Mouse (Mus musculus): ENCODE data around the gene Pcx. TPM values are rescaled to one million over a fixed set of nuclear protein-coding genes. Genes with fewer than 3 reads are reported as not detected.

Pcx gene
- polyA plus RNA-seq, 1 experiment from 2014 or later, result 11.8 TPM

- no peaks in the 10 kb centered on the region for H3K27me3 ChIP-seq (replicated peaks)
- no peak overlapping the region for H3K4me3 ChIP-seq (replicated peaks)
- H3K36me3 ChIP-seq, result no peaks in the 10 kb centered on the region
- no peak overlapping the region for H3K27ac ChIP-seq
- ATAC-seq, result no peak
- no peaks in the 10 kb centered on the region for H3K4me1 ChIP-seq (replicated peaks)
- H3K4me2 ChIP-seq (replicated peaks), result no peak overlapping the region
- no peaks in the 10 kb centered on the region for H3K9me3 ChIP-seq
- 70% methylated on average over 2 of the region's 2 CpGs for WGBS
- no peak overlapping the region for H3K9ac ChIP-seq
These were observed 49.3 kb downstream of the Pcx start for GRCm38 (mm10) chr19:4559588-4559987.

DNA sequence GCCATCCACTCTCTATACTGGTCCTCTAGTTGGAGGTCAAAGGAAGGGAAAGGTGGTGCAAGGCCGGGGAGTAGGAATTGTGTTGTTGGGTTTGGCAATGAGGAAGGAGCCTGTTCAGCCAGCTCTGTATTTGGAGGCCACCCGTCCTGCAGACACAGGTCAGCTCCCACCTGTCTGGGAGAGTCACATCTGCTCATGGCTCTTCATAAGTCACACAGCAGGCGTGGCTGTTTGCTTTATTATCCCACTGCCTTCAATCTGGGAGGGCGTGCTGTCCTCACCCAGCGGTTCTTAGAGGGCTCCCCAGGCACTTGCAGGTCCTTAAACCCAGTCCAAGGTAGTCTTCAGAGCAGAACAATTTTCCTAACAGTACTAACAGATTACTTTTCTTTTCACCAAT is 49.9 kb downstream of the Pcx start:
- Histone ChIP-seq H3K4me1 (replicated peaks) (no peaks in the 10 kb centered on the region), H3K4me2 (replicated peaks) (no peak overlapping the region), H3K27me3 (replicated peaks) (no peaks in the 10 kb centered on the region), H3K9ac (no peak overlapping the region), H3K36me3 (no peaks in the 10 kb centered on the region), H3K27ac (no peak overlapping the region), H3K9me3 (no peaks in the 10 kb centered on the region), H3K4me3 (replicated peaks) (no peak overlapping the region)
- no peak for ATAC-seq
- 58% methylated on average over 5 of the region's 5 CpGs for WGBS

- WGBS, result 89% methylated on average over 5 of the region's 5 CpGs
- Histone ChIP-seq H3K4me2 (replicated peaks) (no peak overlapping the region), H3K9ac (no peak overlapping the region), H3K27me3 (replicated peaks) (no peaks in the 10 kb centered on the region), H3K4me3 (replicated peaks) (no peak overlapping the region), H3K9me3 (no peaks in the 10 kb centered on the region), H3K36me3 (no peaks in the 10 kb centered on the region), H3K4me1 (replicated peaks) (no peaks in the 10 kb centered on the region), H3K27ac (no peak overlapping the region)
- ATAC-seq, result no peak
These were observed 55.4 kb downstream of the Pcx start for GRCm38 (mm10) chr19:4565678-4566077.

GRCm38 (mm10) chr19:4566880-4567279 is 56.6 kb downstream of the Pcx start:
- H3K27me3 ChIP-seq (replicated peaks), result no peaks in the 10 kb centered on the region
- no peak overlapping the region for H3K4me3 ChIP-seq (replicated peaks)
- no peak overlapping the region for H3K4me2 ChIP-seq (replicated peaks)
- ATAC-seq, result no peak
- H3K27ac ChIP-seq, result no peak overlapping the region
- no peaks in the 10 kb centered on the region for H3K9me3 ChIP-seq
- no peaks in the 10 kb centered on the region for H3K4me1 ChIP-seq (replicated peaks)
- no peak overlapping the region for H3K9ac ChIP-seq
- H3K36me3 ChIP-seq, result no peaks in the 10 kb centered on the region
- WGBS, result 78% methylated on average over 2 of the region's 2 CpGs

DNA sequence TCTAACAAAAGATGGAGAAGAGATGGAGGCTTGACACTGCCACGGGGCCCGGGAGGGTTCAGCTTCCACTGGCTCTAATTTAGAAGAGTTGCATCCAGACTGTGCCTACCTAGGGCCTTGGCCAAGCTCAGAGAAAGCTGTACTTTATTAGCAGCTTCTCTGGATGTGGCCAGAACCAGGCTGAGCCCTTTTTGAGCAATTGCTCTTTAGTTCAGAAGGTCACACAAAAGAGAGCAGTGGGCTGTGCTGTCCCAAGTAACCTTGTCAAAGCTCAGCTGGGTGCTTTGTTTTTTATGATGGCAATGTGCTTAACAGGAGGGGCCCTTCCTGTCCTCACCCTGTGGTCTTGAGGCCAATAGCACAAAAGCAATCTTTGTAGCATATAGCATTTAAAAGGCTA is 57.4 kb downstream of the Pcx start:
- Histone ChIP-seq H3K27me3 (replicated peaks) (no peaks in the 10 kb centered on the region), H3K4me2 (replicated peaks) (no peak overlapping the region), H3K4me3 (replicated peaks) (no peak overlapping the region), H3K4me1 (replicated peaks) (no peaks in the 10 kb centered on the region), H3K36me3 (no peaks in the 10 kb centered on the region), H3K9me3 (no peaks in the 10 kb centered on the region), H3K9ac (no peak overlapping the region), H3K27ac (no peak overlapping the region)
- ATAC-seq, result no peak
- 74% methylated on average over 2 of the region's 2 CpGs for WGBS

DNA sequence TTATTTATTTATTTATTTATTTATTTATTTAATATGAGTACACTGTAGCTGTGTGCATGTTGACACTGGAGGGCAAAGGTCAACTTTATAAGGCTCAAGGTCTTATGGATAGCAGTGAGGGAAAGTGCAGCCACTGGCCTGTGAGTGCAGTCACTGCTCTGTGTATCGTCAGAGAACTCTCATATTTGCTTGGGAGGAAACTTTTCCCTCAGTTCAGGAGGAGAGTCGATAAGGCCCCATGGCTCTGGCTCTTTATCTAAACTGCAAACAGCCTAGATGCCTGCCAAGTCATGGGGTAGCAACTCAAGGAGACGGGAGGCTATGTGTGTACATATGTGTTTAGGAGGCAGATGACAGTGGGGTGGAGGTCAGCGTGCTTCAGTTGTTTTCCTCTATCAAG is 58.6 kb downstream of the Pcx start:
- no peak overlapping the region for H3K9ac ChIP-seq
- no peaks in the 10 kb centered on the region for H3K9me3 ChIP-seq
- H3K4me3 ChIP-seq (replicated peaks), result no peak overlapping the region
- no peaks in the 10 kb centered on the region for H3K27me3 ChIP-seq (replicated peaks)
- H3K36me3 ChIP-seq, result no peaks in the 10 kb centered on the region
- ATAC-seq, result peak; percentile 77
- H3K27ac ChIP-seq, result no peak overlapping the region
- WGBS, result 36% methylated on average over 4 of the region's 4 CpGs
- H3K4me2 ChIP-seq (replicated peaks), result no peak overlapping the region
- H3K4me1 ChIP-seq (replicated peaks), result no peaks in the 10 kb centered on the region

DNA sequence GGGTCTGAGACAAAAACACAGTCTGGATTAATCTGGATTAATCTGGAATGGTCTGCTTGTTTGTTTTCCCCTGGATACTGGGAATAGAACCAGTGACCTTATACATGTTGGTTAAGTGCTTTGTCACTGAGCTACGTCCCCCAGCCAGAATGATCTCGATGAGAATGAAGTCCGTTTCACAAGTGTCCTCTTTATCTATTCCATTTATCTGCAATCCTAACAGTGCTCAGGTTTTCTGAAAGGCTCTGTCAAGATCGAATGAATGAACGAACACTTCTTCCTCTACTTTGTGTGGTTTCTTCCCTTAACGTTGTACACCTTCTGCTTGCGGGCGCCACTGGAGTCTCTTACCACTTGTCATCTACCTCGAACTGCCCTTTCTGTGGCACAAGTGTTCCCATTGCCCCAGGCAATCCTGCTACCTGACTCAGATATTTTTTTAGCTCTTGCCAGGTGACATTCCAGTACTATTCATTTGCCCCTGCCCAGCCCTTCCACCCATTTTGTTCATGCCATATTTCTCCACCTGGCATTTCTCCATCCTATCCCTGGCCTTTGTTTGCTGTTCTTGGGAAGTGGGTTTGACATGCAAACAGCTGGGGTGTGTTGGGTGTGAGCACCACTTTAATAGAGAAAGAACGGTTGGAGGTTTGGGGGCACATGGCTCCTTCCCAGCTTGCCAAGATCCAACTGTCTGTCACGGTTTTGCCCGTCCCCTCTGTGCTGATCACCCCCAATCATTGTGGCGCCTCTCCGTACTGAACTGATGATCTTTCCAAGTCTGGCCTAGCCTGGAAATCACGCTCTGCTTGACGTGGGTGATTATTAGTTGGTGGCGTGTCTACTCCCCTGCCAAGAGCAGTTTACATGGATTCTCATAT is 59.3 kb downstream of the Pcx start:
- ATAC-seq, result no peak

DNA sequence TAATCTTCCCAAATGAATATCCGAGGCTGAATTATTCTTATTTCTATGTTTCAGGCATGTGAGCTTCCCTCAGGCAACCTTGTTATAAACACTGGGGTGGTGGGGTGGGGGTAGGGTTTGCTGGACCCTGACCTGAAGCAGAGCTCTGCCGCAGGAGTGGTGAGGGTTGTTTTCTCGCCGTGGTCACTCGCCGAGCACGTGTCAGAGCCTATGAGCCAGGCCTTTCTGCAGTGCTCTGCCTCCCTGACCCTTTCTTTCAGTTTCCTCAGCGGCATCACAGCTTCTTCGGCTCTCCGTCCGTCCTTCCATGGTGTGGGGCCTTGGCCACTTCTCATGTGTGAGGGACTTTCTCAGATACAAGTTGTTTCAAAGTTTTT is 60.0 kb downstream of the Pcx start:
- Histone ChIP-seq H3K4me2 (replicated peaks) (no peak overlapping the region), H3K9ac (no peak overlapping the region), H3K4me1 (replicated peaks) (no peaks in the 10 kb centered on the region), H3K27me3 (replicated peaks) (no peaks in the 10 kb centered on the region), H3K27ac (no peak overlapping the region), H3K36me3 (no peaks in the 10 kb centered on the region), H3K4me3 (replicated peaks) (no peak overlapping the region), H3K9me3 (no peaks in the 10 kb centered on the region)
- WGBS, result 75% methylated on average over 11 of the region's 11 CpGs
- no peak for ATAC-seq

More for the DNA sequence above, 59.3 kb downstream of the Pcx start:
- no peak overlapping the region for H3K4me2 ChIP-seq (replicated peaks)
- WGBS, result 81% methylated on average over 17 of the region's 17 CpGs
- no peaks in the 10 kb centered on the region for H3K4me1 ChIP-seq (replicated peaks)
- H3K27me3 ChIP-seq (replicated peaks), result no peaks in the 10 kb centered on the region
- no peaks in the 10 kb centered on the region for H3K36me3 ChIP-seq
- no peak overlapping the region for H3K27ac ChIP-seq
- no peaks in the 10 kb centered on the region for H3K9me3 ChIP-seq
- H3K4me3 ChIP-seq (replicated peaks), result no peak overlapping the region
- no peak overlapping the region for H3K9ac ChIP-seq

DNA sequence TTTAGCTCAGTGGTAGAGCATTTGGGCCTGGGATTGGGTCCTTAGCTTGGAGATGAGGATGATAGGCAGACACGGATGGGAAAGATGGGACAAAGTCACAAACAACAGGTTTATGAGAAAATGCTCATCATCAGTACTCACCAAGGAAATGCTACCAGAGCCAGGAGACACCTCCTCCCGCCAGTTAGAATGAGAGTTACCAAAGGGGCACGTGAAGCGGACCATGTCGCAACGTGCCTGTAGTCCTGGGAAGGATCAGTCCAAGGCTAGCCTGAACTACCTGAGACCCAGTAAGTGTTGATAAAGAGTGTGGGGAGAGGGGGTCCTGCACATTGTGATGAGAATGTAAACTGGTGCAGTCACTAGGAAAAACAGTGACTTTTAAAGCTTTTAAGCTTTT is 60.5 kb downstream of the Pcx start:
- H3K4me2 ChIP-seq (replicated peaks), result no peak overlapping the region
- H3K9me3 ChIP-seq, result no peaks in the 10 kb centered on the region
- no peaks in the 10 kb centered on the region for H3K27me3 ChIP-seq (replicated peaks)
- 83% methylated on average over 6 of the region's 6 CpGs for WGBS
- no peaks in the 10 kb centered on the region for H3K4me1 ChIP-seq (replicated peaks)
- ATAC-seq, result no peak
- no peak overlapping the region for H3K4me3 ChIP-seq (replicated peaks)
- H3K27ac ChIP-seq, result no peak overlapping the region
- no peaks in the 10 kb centered on the region for H3K36me3 ChIP-seq
- H3K9ac ChIP-seq, result no peak overlapping the region

GRCm38 (mm10) chr19:4571658-4572057 is 61.4 kb downstream of the Pcx start:
- Histone ChIP-seq H3K9ac (no peak overlapping the region), H3K4me2 (replicated peaks) (no peak overlapping the region), H3K27ac (no peak overlapping the region), H3K4me1 (replicated peaks) (no peaks in the 10 kb centered on the region), H3K9me3 (no peaks in the 10 kb centered on the region), H3K4me3 (replicated peaks) (no peak overlapping the region), H3K27me3 (replicated peaks) (no peaks in the 10 kb centered on the region), H3K36me3 (no peaks in the 10 kb centered on the region)
- no peak for ATAC-seq
- 92% methylated on average over 1 of the region's 1 CpGs for WGBS

DNA sequence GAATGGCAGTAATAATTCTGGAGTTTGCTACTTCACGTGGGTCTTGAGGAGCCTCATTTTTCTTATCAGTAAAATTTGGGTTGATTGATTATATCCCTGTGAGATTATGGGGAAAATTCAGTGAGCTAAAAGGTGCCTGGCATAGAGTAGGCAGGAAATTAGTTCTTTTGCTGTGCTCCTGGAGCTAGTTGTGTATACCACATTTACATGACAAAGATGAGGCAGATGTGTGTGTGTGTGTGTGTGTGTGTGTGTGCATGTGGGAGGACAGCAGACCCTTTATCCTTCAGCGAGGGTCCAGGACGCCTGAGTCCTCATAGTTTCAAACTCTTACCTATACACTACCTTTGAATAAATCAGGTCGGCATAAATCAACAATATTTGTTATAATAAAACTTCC is 61.8 kb downstream of the Pcx start:
- 70% methylated on average over 4 of the region's 4 CpGs for WGBS
- H3K27ac ChIP-seq, result no peak overlapping the region
- no peak overlapping the region for H3K4me2 ChIP-seq (replicated peaks)
- no peaks in the 10 kb centered on the region for H3K4me1 ChIP-seq (replicated peaks)
- no peaks in the 10 kb centered on the region for H3K9me3 ChIP-seq
- H3K36me3 ChIP-seq, result no peaks in the 10 kb centered on the region
- ATAC-seq, result no peak
- H3K4me3 ChIP-seq (replicated peaks), result no peak overlapping the region
- no peaks in the 10 kb centered on the region for H3K27me3 ChIP-seq (replicated peaks)
- no peak overlapping the region for H3K9ac ChIP-seq

- Histone ChIP-seq H3K4me3 (replicated peaks) (no peak overlapping the region), H3K27me3 (replicated peaks) (no peaks in the 10 kb centered on the region), H3K27ac (no peak overlapping the region), H3K36me3 (no peaks in the 10 kb centered on the region), H3K4me1 (replicated peaks) (no peaks in the 10 kb centered on the region), H3K9ac (no peak overlapping the region), H3K4me2 (replicated peaks) (no peak overlapping the region), H3K9me3 (no peaks in the 10 kb centered on the region)
- no peak for ATAC-seq
- 84% methylated on average over 8 of the region's 8 CpGs for WGBS
These were observed 62.2 kb downstream of the Pcx start for GRCm38 (mm10) chr19:4572467-4572866.

DNA sequence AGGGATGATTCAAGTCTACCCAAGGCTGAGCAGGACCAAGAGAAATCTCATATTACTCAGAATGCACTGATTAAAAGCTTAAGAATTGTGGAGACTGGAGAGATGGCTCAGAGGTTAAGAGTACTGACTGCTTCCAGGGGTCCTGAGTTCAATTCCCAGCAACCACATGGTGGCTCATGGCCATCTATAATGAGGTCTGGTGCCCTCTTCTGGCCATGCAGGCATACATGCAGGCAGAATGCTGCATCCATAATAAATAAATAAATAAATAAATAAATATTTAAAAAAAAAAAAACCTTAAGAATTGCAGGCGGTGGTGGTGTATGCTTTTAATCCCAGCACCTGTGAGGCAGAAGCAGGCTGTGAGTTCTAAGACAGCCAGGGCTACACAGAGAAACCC is 63.0 kb downstream of the Pcx start:
- ATAC-seq, result no peak
- 86% methylated on average over 1 of the region's 1 CpGs for WGBS
- H3K9me3 ChIP-seq, result no peaks in the 10 kb centered on the region
- no peak overlapping the region for H3K9ac ChIP-seq
- H3K4me1 ChIP-seq (replicated peaks), result no peaks in the 10 kb centered on the region
- no peaks in the 10 kb centered on the region for H3K36me3 ChIP-seq
- no peak overlapping the region for H3K27ac ChIP-seq
- H3K4me3 ChIP-seq (replicated peaks), result no peak overlapping the region
- H3K27me3 ChIP-seq (replicated peaks), result no peaks in the 10 kb centered on the region
- H3K4me2 ChIP-seq (replicated peaks), result no peak overlapping the region
